Mouse (Mus musculus) kidney, adult 2 months (tissue): Measurements from ENCODE around the gene Tmem72.

Experiments
- CTCF ChIP-seq: fragments of 200-500 bp; conservative IDR thresholded peaks from 2 replicates; pipeline ENCODE4 v1.5.1; 2011; ENCODE audit warnings: low read depth, mild to moderate bottlenecking, control low read depth, low read length, moderate library complexity, mixed read lengths; ENCODE audit not compliant: insufficient read depth, insufficient read length
- POLR2A ChIP-seq: fragments of 200-500 bp; IDR thresholded peaks from one replicate; pipeline ENCODE4 v1.6.1; 2011; ENCODE audit warnings: low read depth, low read length, control low read depth

- peak; percentile 90 for TF ChIP-seq CTCF
- TF ChIP-seq POLR2A = no peak
These were observed 84.6 kb downstream of the Tmem72 start for GRCm38 (mm10) chr6:116632129-116632528.
